Mouse (Mus musculus) lung, postnatal 10 days (tissue): Measurements from ENCODE around the gene Bloc1s5.
"Not testable (repeated sequence)": the region's sequence is repeated elsewhere in the genome, so short reads cannot be mapped to it uniquely, and the experiment has no call there.

Source experiments
- DNase-seq: peaks from one replicate; pipeline ENCODE4 v3.0.0; 2021

Bloc1s5 gene

GRCm38 (mm10) chr13:38634800-38635269, at the start of gene Bloc1s5:
Gene Bloc1s5, minus strand, starts transcription at chr13:38635109.
- DNase-seq: peak; percentile 97

GRCm38 (mm10) chr13:38672336-38672735, 37.4 kb upstream of the Bloc1s5 start:
- no peak for DNase-seq

- not testable (repeated sequence) for DNase-seq
These were observed 36.5 kb upstream of the Bloc1s5 start for GRCm38 (mm10) chr13:38671451-38671850.

DNA sequence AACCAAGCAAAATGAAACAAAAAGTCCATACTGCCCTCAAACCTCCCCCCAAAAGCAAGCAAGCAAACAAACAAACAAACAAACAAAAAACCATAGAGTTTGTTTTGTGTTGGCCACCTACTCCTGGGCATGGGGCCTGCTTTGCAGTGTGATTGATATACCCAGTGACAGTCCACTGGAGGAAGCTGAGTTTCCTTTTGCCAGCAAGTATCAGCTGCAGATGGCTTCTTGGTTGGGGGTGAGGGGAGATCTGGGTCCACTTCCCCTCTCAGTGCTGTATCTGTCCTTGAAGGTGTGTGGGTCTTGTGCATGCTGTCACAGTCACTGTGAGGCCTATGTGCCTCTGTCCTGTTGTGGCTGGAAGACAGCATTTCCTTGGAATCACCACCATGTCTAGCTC, 35.1 kb upstream of the Bloc1s5 start:
- DNase-seq: no peak

GRCm38 (mm10) chr13:38668514-38668913, 33.6 kb upstream of the Bloc1s5 start:
- peak; percentile 43 for DNase-seq

DNA sequence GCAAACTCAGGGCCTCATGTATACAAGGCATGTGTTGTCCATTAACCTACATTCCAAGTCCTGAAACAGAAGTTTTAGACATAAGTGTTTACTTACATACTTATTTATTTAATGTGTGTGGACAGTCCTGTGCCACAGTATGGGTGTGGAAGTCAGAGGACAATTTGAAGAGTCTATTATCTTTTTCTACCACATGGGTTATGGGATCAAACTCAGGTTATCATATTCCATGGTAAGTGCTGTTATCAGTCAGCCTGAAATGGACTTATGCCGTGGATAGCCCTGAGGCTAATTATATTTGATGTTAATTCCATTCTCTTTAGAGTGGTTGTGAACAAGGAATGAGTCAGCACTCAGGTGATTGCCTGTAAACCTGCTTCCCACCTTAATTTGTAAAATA, 29.8 kb upstream of the Bloc1s5 start:
- DNase-seq: no peak

GRCm38 (mm10) chr13:38659524-38660136, 24.7 kb upstream of the Bloc1s5 start:
- DNase-seq: no peak

- peak; percentile 97 for DNase-seq
These were observed 23.8 kb upstream of the Bloc1s5 start, which contains the start of gene Eef1e1 for GRCm38 (mm10) chr13:38658528-38659280. Gene Eef1e1, minus strand, starts transcription at chr13:38659058.

GRCm38 (mm10) chr13:38657865-38658264, 23.0 kb upstream of the Bloc1s5 start:
- no peak for DNase-seq

DNA sequence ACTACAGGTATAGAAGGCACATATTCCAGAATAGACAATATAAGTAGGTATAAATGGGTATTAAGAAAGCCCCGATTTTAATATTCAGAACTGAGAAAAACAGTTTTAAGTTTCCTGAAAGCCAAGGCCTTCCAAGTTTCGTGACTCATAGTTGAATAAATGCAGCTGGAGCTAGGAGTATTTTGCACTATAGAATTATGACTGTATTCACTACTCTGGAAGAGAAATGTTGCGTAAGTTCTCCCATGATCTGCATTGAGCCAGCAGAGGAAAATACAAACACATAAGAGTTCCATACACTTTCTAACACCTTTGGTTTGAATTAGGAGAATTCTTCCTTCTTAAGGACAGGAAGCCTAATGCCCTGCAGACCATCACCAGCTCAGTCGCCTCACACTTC, 15.4 kb upstream of the Bloc1s5 start:
- no peak for DNase-seq

DNA sequence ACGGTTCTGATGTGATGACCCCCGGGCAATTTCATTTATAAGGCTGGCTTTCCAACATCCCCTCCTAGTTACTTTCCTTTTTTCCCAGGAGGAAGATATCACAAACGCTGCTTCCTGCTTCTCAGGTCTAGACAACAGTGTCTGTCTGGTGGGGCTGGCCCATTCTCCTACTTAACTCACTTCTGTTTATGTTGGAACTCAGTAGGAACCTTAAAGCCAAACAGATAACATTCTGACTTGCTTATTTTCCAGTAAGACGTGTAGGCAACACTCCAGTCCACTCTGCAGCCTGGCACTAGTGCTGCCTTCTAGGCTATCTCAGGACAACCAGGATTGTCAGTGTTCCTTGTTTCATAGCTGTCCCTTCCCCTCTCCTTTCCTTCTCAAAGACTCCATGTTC, 14.2 kb upstream of the Bloc1s5 start:
- no peak for DNase-seq

DNA sequence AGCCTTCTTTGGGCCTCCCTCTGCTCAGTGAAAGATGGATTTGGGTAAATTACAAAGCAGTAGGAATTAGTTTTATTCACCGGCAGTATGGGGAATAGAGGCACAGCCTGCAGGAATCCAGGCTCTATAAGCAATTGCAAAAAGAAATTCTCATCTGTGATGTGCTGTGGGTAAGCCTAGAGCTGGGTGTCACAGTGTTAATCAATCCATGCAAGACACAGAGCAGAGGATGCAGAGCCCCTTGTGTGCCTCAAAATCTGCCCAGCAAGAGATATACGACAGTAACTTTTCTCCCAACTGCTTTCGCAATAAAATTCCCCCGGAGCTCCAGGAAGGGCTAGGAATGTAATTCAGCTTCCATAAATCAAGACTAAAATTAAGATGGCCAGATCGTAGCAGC, 6.5 kb upstream of the Bloc1s5 start:
- no peak for DNase-seq

DNA sequence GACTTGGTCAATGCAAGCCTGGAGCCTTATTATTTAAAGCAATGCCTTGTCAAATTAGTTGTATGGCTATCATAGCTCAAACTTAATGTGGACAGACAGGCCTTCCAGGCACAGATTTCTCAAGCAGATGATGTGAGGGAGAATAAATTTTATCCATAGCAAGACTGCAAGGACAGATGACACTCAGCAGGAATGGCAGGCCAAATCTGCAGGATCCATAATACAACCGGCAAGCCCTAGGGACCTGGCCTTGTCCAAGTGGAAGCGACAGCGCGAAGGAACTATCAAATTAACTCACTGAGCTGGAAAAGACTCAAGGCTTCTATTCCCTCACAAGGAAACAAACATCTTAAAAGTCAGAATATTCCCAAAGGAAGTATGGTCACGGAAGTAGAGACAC, 6.1 kb upstream of the Bloc1s5 start:
- no peak for DNase-seq

DNA sequence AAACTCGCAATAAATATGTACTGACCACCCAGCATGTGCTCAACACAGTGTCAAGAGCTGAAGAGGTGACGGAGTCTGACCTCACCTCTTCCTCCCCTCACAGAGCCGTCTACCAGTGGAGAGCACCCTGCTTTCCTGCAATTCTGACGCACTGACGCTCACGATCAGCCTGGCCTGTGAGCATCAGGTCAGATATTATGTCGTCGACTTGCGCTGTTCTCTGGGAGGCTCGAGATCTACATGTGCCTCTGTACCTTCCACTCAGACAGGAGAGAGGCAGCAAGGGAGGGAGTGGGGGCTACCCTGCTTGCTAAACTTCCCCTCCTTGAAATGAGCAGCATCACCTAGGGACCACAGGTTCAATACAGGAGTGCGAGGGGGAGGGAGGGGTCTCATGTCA, 3.8 kb upstream of the Bloc1s5 start:
- DNase-seq: no peak

GRCm38 (mm10) chr13:38634256-38634799, 581 bp downstream of the Bloc1s5 start:
- no peak for DNase-seq

GRCm38 (mm10) chr13:38633287-38634000, 1.5 kb downstream of the Bloc1s5 start:
- no peak for DNase-seq

GRCm38 (mm10) chr13:38632556-38632955, 2.4 kb downstream of the Bloc1s5 start:
- DNase-seq: no peak

- no peak for DNase-seq
These were observed 8.7 kb downstream of the Bloc1s5 start for GRCm38 (mm10) chr13:38626229-38626525.

GRCm38 (mm10) chr13:38625492-38626228, 9.2 kb downstream of the Bloc1s5 start:
- DNase-seq: peak; percentile 73

- DNase-seq: no peak
These were observed 10.5 kb downstream of the Bloc1s5 start for GRCm38 (mm10) chr13:38624292-38624902.

DNA sequence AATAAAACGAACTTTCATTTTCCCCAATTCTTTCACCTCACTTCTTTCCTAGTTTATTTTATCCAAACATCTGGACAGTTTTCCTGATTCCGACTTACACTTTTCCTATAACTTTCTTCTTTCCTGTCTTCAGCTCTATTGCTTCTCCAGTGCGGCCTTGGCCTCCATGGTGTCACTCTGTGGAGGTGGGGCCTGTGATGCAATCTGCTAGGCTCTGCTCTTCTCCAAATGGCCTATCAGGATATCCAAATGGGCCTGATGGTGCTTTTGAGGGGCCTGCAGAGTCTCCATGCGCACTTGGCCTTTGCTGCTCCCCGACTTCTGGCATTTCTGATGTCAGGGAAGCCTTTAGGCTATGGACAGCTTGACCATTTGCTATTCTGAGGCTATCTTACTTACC, 11.6 kb downstream of the Bloc1s5 start:
- no peak for DNase-seq

DNA sequence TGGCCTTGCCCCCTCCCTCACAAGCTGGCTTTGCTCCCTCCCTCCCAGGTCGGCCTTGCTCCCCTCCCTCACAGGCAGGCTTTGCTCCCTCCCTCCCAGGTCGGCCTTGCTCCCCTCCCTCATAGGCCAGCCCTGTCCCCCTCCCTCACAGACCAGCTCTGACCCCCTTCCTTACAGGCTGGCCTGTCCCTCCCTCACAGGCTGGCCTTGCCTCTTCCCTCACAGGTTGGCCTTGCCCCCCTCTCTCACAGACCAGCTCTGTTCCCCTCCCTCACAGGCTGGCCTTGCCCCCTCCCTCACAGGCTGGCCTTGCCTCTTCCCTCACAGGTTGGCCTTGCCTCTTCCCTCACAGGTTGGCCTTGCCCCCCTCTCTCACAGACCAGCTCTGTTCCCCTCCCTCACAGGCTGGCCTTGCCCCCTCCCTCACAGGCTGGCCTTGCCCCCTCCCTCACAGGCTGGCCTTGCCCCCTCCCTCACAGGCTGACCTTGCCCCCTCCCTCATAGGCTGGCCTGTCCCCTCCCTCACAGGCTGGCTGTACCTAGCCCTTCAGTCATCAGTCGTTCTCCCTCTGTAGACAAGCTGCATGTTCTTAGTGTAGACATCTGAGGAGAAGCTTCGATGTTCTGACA, 16.8 kb downstream of the Bloc1s5 start:
- not testable (repeated sequence) for DNase-seq
